Mouse (Mus musculus) neural tube, embryonic 15.5 days (tissue): ENCODE data around the gene Plxdc2. TPM values are rescaled to one million over a fixed set of nuclear protein-coding genes. Genes with fewer than 3 reads are reported as not detected.

ENCODE experiments used
- ATAC-seq: fragments of 200-750 bp; cut with Nextera tagmentation; 2 replicates; pipeline ENCODE4 v1.8.0; 2017; ENCODE audit warnings: mild to moderate bottlenecking, moderate TSS enrichment, moderate library complexity; ENCODE audit not compliant: low FRiP score
- H3K27ac ChIP-seq: fragments of 300-500 bp; sonication (generic); replicated peaks from 2 replicates; pipeline ENCODE4 v1.5.1; 2015; ENCODE audit warnings: mild to moderate bottlenecking, inconsistent platforms
- H3K27me3 ChIP-seq: fragments of 300-500 bp; sonication (generic); replicated peaks from 2 replicates; pipeline ENCODE4 v1.6.1; 2015; ENCODE audit warnings: inconsistent platforms
- H3K36me3 ChIP-seq: fragments of 300-500 bp; sonication (generic); 2 replicates; pipeline ENCODE4 v1.6.1; 2015; ENCODE audit warnings: inconsistent platforms
- H3K4me1 ChIP-seq: fragments of 300-500 bp; sonication (generic); 2 replicates; pipeline ENCODE4 v1.6.1; 2015; ENCODE audit warnings: inconsistent platforms
- H3K4me2 ChIP-seq: fragments of 300-500 bp; sonication (generic); 2 replicates; pipeline ENCODE4 v1.6.1; 2015; ENCODE audit warnings: inconsistent platforms, mild to moderate bottlenecking, moderate library complexity
- H3K4me3 ChIP-seq: fragments of 300-500 bp; sonication (generic); replicated peaks from 2 replicates; pipeline ENCODE4 v1.5.1; 2015; ENCODE audit warnings: mild to moderate bottlenecking, inconsistent platforms
- H3K9ac ChIP-seq: fragments of 300-500 bp; sonication (generic); replicated peaks from 2 replicates; pipeline ENCODE4 v1.6.1; 2015; ENCODE audit warnings: mild to moderate bottlenecking, inconsistent platforms
- H3K9me3 ChIP-seq: fragments of 300-500 bp; sonication (generic); replicated peaks from 2 replicates; pipeline ENCODE4 v1.6.1; 2016; ENCODE audit warnings: inconsistent platforms
- WGBS: fragments of 180-500 bp; shearing (Covaris S2); methylation state at CpG from one replicate; pipeline ENCODE4 v1.1.7; 2015; ENCODE audit warnings: mixed read lengths; 5-methylcytosine and 5-hydroxymethylcytosine counted together
- polyA plus RNA-seq: library from polyadenylated mRNA; unstranded; fragments of >200 nt; fragmentation: Nextera tagmentation; extraction: Ambion mirVana; gene quantifications from 2 replicates; pipeline ENCODE4 v1.2.1, GENCODE M21; 2015

Gene Plxdc2
- polyA plus RNA-seq, 1 experiment from 2014 or later: 29.3 TPM

- Histone ChIP-seq H3K27me3 (no peaks in the 10 kb centered on the region), H3K9me3 (no peaks in the 10 kb centered on the region), H3K4me1 (peaks cover 10% of the 10 kb centered on the region), H3K27ac (no peak overlapping the region), H3K36me3 (no peaks in the 10 kb centered on the region), H3K9ac (no peak overlapping the region), H3K4me2 (no peak overlapping the region), H3K4me3 (no peak overlapping the region)
- no peak for ATAC-seq
- whole genome bisulfite sequencing: 70% methylated on average over 4 of the region's 4 CpGs
Observed at GRCm38 (mm10) chr2:16447936-16448335, 91.8 kb downstream of the Plxdc2 start.

DNA sequence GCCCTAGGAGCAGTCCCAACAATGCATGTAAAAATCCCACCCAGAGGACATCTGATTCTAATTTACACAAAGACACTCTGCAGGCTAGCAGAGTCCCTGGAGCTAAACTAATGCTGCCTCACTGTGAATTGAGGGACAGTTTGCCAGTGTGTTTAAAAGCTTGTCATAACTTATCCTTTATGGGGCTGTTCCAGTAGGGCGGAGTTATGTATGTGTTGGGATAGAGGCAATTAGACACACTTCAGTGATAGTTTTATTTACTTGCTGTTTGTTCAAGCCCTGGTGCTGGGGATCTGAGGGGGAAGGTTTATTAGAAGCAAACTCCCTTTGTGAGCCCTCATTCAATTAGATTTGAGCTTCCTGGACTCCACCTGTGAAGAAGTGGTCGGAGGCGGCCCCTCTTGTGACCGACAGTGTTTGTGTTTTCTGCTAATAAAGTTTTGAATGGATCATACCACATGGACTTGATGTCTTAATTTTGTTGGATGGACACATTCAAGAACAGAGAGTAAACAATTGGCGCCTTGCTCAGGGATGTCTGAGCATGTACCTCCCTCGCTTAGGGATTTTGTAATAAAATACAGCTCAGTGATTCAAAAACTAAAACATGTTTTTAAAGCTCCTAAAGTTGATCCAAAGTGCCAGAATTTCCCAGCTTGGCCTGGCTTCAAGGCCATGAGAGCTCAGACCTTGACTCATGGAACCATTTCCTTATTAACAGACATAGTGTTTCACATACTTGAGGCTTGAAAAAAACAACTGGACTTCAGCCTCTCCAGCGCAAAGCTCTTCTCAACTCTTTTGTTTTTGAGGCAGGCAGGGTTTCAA is 94.9 kb downstream of the Plxdc2 start:
- Histone ChIP-seq H3K36me3 (no peaks in the 10 kb centered on the region), H3K4me1 (peaks cover 10% of the 10 kb centered on the region), H3K27me3 (no peaks in the 10 kb centered on the region), H3K4me2 (0 out of 2 replicates have a peak overlapping the region, but pooled peaks have one; percentile 1), H3K9ac (no peak overlapping the region), H3K27ac (no peak overlapping the region), H3K9me3 (no peaks in the 10 kb centered on the region), H3K4me3 (no peak overlapping the region)
- WGBS: 25% methylated on average over 7 of the region's 7 CpGs
- ATAC-seq: peak; percentile 75

- H3K9me3 ChIP-seq: no peaks in the 10 kb centered on the region
- no peak overlapping the region for H3K9ac ChIP-seq
- H3K4me3 ChIP-seq: no peak overlapping the region
- WGBS: 81% methylated on average over 4 of the region's 4 CpGs
- no peak overlapping the region for H3K27ac ChIP-seq
- no peak for ATAC-seq
- peaks cover 10% of the 10 kb centered on the region for H3K4me1 ChIP-seq
- H3K27me3 ChIP-seq: no peaks in the 10 kb centered on the region
- H3K4me2 ChIP-seq: no peak overlapping the region
- H3K36me3 ChIP-seq: no peaks in the 10 kb centered on the region
Observed at GRCm38 (mm10) chr2:16451666-16452009, 95.5 kb downstream of the Plxdc2 start.

GRCm38 (mm10) chr2:16452080-16452479 is 96.0 kb downstream of the Plxdc2 start:
- H3K27me3 ChIP-seq: no peaks in the 10 kb centered on the region
- WGBS: 96% methylated on average over 3 of the region's 3 CpGs

GRCm38 (mm10) chr2:16456264-16456780 is 100.2 kb downstream of the Plxdc2 start:
- Histone ChIP-seq H3K9me3 (no peaks in the 10 kb centered on the region), H3K4me2 (no peak overlapping the region), H3K4me3 (no peak overlapping the region), H3K27me3 (no peaks in the 10 kb centered on the region), H3K9ac (no peak overlapping the region), H3K27ac (no peak overlapping the region), H3K4me1 (peaks cover 2% of the 10 kb centered on the region; the same call in 1 of the 2 replicates), H3K36me3 (no peaks in the 10 kb centered on the region)
- 91% methylated on average over 1 of the region's 1 CpGs for WGBS
- no peak for ATAC-seq

More at GRCm38 (mm10) chr2:16452080-16452479, 96.0 kb downstream of the Plxdc2 start:
- Histone ChIP-seq H3K27ac (no peak overlapping the region), H3K9ac (no peak overlapping the region), H3K4me1 (peaks cover 10% of the 10 kb centered on the region), H3K36me3 (no peaks in the 10 kb centered on the region), H3K9me3 (no peaks in the 10 kb centered on the region), H3K4me3 (no peak overlapping the region), H3K4me2 (no peak overlapping the region)
- no peak for ATAC-seq

GRCm38 (mm10) chr2:16459490-16459889 is 103.4 kb downstream of the Plxdc2 start:
- H3K9ac ChIP-seq: no peak overlapping the region
- no peaks in the 10 kb centered on the region for H3K4me1 ChIP-seq
- H3K36me3 ChIP-seq: no peaks in the 10 kb centered on the region
- no peaks in the 10 kb centered on the region for H3K9me3 ChIP-seq
- H3K4me2 ChIP-seq: no peak overlapping the region
- no peaks in the 10 kb centered on the region for H3K27me3 ChIP-seq
- no peak overlapping the region for H3K4me3 ChIP-seq
- no peak overlapping the region for H3K27ac ChIP-seq
- 64% methylated on average over 1 of the region's 1 CpGs for WGBS
- no peak for ATAC-seq

- H3K9ac ChIP-seq: no peak overlapping the region
- ATAC-seq: no peak
- no peak overlapping the region for H3K4me3 ChIP-seq
- WGBS: 84% methylated on average over 3 of the region's 3 CpGs
- no peaks in the 10 kb centered on the region for H3K27me3 ChIP-seq
- H3K27ac ChIP-seq: no peak overlapping the region
- H3K36me3 ChIP-seq: no peaks in the 10 kb centered on the region
- no peaks in the 10 kb centered on the region for H3K9me3 ChIP-seq
- no peaks in the 10 kb centered on the region for H3K4me1 ChIP-seq
- H3K4me2 ChIP-seq: no peak overlapping the region
Observed at GRCm38 (mm10) chr2:16470099-16470498, 114.0 kb downstream of the Plxdc2 start.

- H3K27ac ChIP-seq: no peak overlapping the region
- H3K27me3 ChIP-seq: no peaks in the 10 kb centered on the region
- no peak for ATAC-seq
- H3K4me1 ChIP-seq: no peaks in the 10 kb centered on the region
- no peak overlapping the region for H3K9ac ChIP-seq
- 83% methylated on average over 2 of the region's 2 CpGs for WGBS
- no peak overlapping the region for H3K4me3 ChIP-seq
- no peaks in the 10 kb centered on the region for H3K36me3 ChIP-seq
- no peaks in the 10 kb centered on the region for H3K9me3 ChIP-seq
- H3K4me2 ChIP-seq: no peak overlapping the region
Observed at GRCm38 (mm10) chr2:16483943-16484342, 127.8 kb downstream of the Plxdc2 start.

DNA sequence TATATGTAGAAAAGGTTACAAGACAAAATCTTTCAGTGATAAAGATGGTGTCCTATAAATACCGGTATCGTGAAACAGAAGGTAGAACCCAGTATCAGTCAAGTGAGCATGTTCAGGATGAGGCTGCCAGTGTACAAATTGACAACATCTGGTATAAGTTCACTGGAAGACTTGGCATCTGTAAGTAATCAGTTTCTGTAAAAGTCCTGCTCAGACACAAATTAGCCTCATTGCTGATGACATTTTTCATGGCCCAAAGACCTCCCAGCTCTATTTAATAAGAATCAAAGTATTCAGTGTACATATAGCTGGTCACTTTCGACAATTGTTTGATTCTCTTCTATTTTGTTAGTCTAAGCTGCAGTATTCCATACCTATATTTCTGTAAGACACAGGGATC is 129.9 kb downstream of the Plxdc2 start:
- 84% methylated on average over 3 of the region's 3 CpGs for WGBS
- no peak for ATAC-seq

DNA sequence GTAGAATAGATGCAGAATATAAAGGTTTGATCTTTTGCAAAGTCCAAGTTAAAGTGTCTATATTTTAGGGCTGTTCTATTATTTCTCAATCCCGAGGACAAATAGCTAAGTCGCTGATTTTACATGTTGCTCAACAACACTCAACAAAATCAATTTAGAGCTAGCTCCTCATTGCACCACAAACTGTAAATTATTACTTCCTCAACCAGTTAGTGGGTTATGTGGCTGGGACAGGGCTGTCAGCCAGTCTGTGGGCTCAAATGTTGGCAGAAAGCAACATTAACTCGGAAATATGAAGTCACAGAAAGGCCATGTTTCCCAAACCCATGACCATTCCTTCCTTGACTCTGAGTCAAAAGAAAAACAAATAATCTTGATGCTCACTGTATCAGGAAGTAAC is 135.1 kb downstream of the Plxdc2 start:
- Histone ChIP-seq H3K27ac (no peak overlapping the region), H3K27me3 (no peaks in the 10 kb centered on the region), H3K4me2 (no peak overlapping the region), H3K4me3 (no peak overlapping the region), H3K4me1 (no peaks in the 10 kb centered on the region), H3K9ac (no peak overlapping the region), H3K36me3 (no peaks in the 10 kb centered on the region), H3K9me3 (no peaks in the 10 kb centered on the region)
- ATAC-seq: no peak
- WGBS: 74% methylated on average over 3 of the region's 3 CpGs

More for the DNA sequence above, 129.9 kb downstream of the Plxdc2 start:
- Histone ChIP-seq H3K9ac (no peak overlapping the region), H3K4me2 (no peak overlapping the region), H3K4me1 (no peaks in the 10 kb centered on the region), H3K27ac (no peak overlapping the region), H3K9me3 (no peaks in the 10 kb centered on the region), H3K36me3 (no peaks in the 10 kb centered on the region), H3K4me3 (no peak overlapping the region), H3K27me3 (no peaks in the 10 kb centered on the region)

GRCm38 (mm10) chr2:16502843-16503242 is 146.7 kb downstream of the Plxdc2 start:
- Histone ChIP-seq H3K4me3 (no peak overlapping the region), H3K27ac (no peak overlapping the region), H3K36me3 (no peaks in the 10 kb centered on the region), H3K4me2 (no peak overlapping the region), H3K9ac (no peak overlapping the region), H3K27me3 (no peaks in the 10 kb centered on the region), H3K9me3 (no peaks in the 10 kb centered on the region), H3K4me1 (no peaks in the 10 kb centered on the region)
- no peak for ATAC-seq
- WGBS: 31% methylated on average over 1 of the region's 1 CpGs

GRCm38 (mm10) chr2:16507540-16508230 is 151.6 kb downstream of the Plxdc2 start:
- H3K27me3 ChIP-seq: no peaks in the 10 kb centered on the region
- H3K4me1 ChIP-seq: no peaks in the 10 kb centered on the region
- no peak overlapping the region for H3K27ac ChIP-seq
- H3K4me3 ChIP-seq: no peak overlapping the region
- 68% methylated on average over 3 of the region's 3 CpGs for WGBS
- no peak overlapping the region for H3K4me2 ChIP-seq
- H3K9me3 ChIP-seq: no peaks in the 10 kb centered on the region
- H3K36me3 ChIP-seq: no peaks in the 10 kb centered on the region
- no peak overlapping the region for H3K9ac ChIP-seq
- no peak for ATAC-seq
